Mouse (Mus musculus) embryonic facial prominence, embryonic 11.5 days (tissue): ENCODE results near the gene Mup20. TPM values are rescaled to one million over a fixed set of nuclear protein-coding genes. Genes with fewer than 3 reads are reported as not detected.
"Not testable (repeated sequence)": the region's sequence is repeated elsewhere in the genome, so short reads cannot be mapped to it uniquely, and the experiment has no call there.

ENCODE experiments used
- ATAC-seq: fragments of 200-750 bp; cut with Nextera tagmentation; replicated peaks from 2 replicates; pipeline ENCODE4 v1.8.0; 2017; ENCODE audit warnings: low read depth; ENCODE audit not compliant: insufficient number of reproducible peaks, low FRiP score, low TSS enrichment
- DNase-seq: peaks from one replicate; pipeline ENCODE4 v3.0.0-alpha.2; 2015; ENCODE audit warnings: low spot score
- H3K27ac ChIP-seq: fragments of 300-500 bp; sonication (generic); replicated peaks from 2 replicates; pipeline ENCODE4 v1.5.1; 2014; ENCODE audit warnings: mild to moderate bottlenecking, low read depth, low read length, control low read depth
- H3K27me3 ChIP-seq: fragments of 300-500 bp; sonication (generic); 2 replicates; pipeline ENCODE4 v1.6.1; 2014; ENCODE audit warnings: mild to moderate bottlenecking, low read length, moderate library complexity, mixed read lengths; ENCODE audit not compliant: control insufficient read depth, insufficient read depth
- H3K36me3 ChIP-seq: fragments of 300-500 bp; sonication (generic); replicated peaks from 2 replicates; pipeline ENCODE4 v1.6.1; 2014; ENCODE audit warnings: low read depth, mild to moderate bottlenecking, low read length, moderate library complexity, mixed read lengths; ENCODE audit not compliant: control insufficient read depth, insufficient read depth
- H3K4me1 ChIP-seq: fragments of 300-500 bp; sonication (generic); 2 replicates; pipeline ENCODE4 v1.6.1; 2014; ENCODE audit warnings: low read length, mixed read lengths; ENCODE audit not compliant: control insufficient read depth, insufficient read depth
- H3K4me2 ChIP-seq: fragments of 300-500 bp; sonication (generic); 2 replicates; pipeline ENCODE4 v1.6.1; 2014; ENCODE audit warnings: low read depth, mild to moderate bottlenecking, control low read depth, low read length, moderate library complexity
- H3K4me3 ChIP-seq: fragments of 300-500 bp; sonication (generic); 2 replicates; pipeline ENCODE4 v1.5.1; 2014; ENCODE audit warnings: low read depth, low read length, control low read depth
- H3K9ac ChIP-seq: fragments of 300-500 bp; sonication (generic); replicated peaks from 2 replicates; pipeline ENCODE4 v1.6.1; 2014; ENCODE audit warnings: mild to moderate bottlenecking, control low read depth, low read length
- H3K9me3 ChIP-seq: fragments of 300-500 bp; sonication (generic); replicated peaks from 2 replicates; pipeline ENCODE4 v1.6.1; 2016; ENCODE audit warnings: mild to moderate bottlenecking, low read length, inconsistent platforms, mixed read lengths; ENCODE audit not compliant: control insufficient read depth
- WGBS: fragments of 180-500 bp; shearing (Covaris S2); extraction: QIAGEN DNeasy Blood & Tissue Kit; methylation state at CpG from one replicate; pipeline ENCODE4 v1.1.7; 2014; 5-methylcytosine and 5-hydroxymethylcytosine counted together
- polyA plus RNA-seq: library from polyadenylated mRNA; unstranded; fragments of >200 nt; fragmentation: Nextera tagmentation; extraction: Ambion mirVana; gene quantifications from 2 replicates; pipeline ENCODE4 v1.2.1, GENCODE M21; 2014

Gene Mup20
- polyA plus RNA-seq, result not detected in 2 replicates

- not testable (repeated sequence) for H3K4me2 ChIP-seq, H3K9me3 ChIP-seq, H3K27ac ChIP-seq, H3K36me3 ChIP-seq, H3K27me3 ChIP-seq, ATAC-seq, H3K9ac ChIP-seq, DNase-seq, H3K4me1 ChIP-seq, H3K4me3 ChIP-seq
- 94% methylated on average over 2 of the region's 3 CpGs for WGBS
These were observed at the start of gene Mup20 for GRCm38 (mm10) chr4:62054058-62054457. Mup20 (minus strand) TSS chr4:62054158.

DNA sequence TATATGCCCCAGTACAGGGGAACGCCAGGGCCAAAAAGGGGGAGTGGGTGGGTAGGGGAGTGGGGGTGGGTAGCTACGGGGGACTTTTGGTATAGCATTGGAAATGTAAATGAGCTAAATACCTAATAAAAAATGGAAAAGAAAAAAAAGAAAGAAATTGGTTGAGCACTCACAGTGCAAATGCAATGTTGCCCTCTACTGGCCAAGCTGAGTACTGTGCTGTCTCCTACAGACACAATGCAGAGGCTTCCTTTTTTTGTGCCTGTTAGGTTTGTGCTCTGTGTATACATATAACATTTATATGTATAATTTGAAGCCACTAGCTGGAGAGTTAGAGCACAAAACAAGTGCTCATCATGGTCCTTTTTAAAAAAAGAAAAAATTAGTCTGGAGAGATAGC, 49.4 kb upstream of the Mup20 start:
- not testable (repeated sequence) for H3K27ac ChIP-seq, ATAC-seq, H3K4me3 ChIP-seq, H3K4me2 ChIP-seq, H3K36me3 ChIP-seq, H3K9ac ChIP-seq, H3K4me1 ChIP-seq, H3K27me3 ChIP-seq, H3K9me3 ChIP-seq
- peak; percentile 59 for DNase-seq
- 68% methylated on average over 2 of the region's 2 CpGs for WGBS

GRCm38 (mm10) chr4:62087953-62088352, 34.0 kb upstream of the Mup20 start:
- Histone ChIP-seq H3K36me3 (no peaks in the 10 kb centered on the region), H3K4me1 (no peaks in the 10 kb centered on the region), H3K9me3 (no peaks in the 10 kb centered on the region), H3K27ac (no peak overlapping the region), H3K4me2 (no peak overlapping the region), H3K9ac (no peak overlapping the region), H3K4me3 (no peak overlapping the region), H3K27me3 (no peaks in the 10 kb centered on the region)
- WGBS, result 93% methylated on average over 2 of the region's 2 CpGs
- ATAC-seq (no peak), DNase-seq (no peak)

- H3K4me3 ChIP-seq, result no peak within 1 kb of the TSS
- no peak within 1 kb of the TSS for H3K9ac ChIP-seq
- no peaks in the 10 kb centered on the region for H3K9me3 ChIP-seq
- H3K4me1 ChIP-seq, result no peaks in the 10 kb centered on the region
- no peaks in the 10 kb centered on the region for H3K36me3 ChIP-seq
- no peaks in the 10 kb centered on the region for H3K27me3 ChIP-seq
- ATAC-seq (no peak), DNase-seq (no peak)
- WGBS, result 82% methylated on average over 2 of the region's 2 CpGs
- H3K4me2 ChIP-seq, result no peak within 1 kb of the TSS
- H3K27ac ChIP-seq, result no peak within 1 kb of the TSS
These were observed 33.3 kb upstream of the Mup20 start, which contains the start of gene Mup3 for GRCm38 (mm10) chr4:62087241-62087640. Mup3 (minus strand) TSS chr4:62087342.

- Histone ChIP-seq H3K27me3 (no peaks in the 10 kb centered on the region), H3K4me1 (no peaks in the 10 kb centered on the region)
- ATAC-seq, result no peak
These were observed 28.8 kb upstream of the Mup20 start for GRCm38 (mm10) chr4:62082755-62083154.

DNA sequence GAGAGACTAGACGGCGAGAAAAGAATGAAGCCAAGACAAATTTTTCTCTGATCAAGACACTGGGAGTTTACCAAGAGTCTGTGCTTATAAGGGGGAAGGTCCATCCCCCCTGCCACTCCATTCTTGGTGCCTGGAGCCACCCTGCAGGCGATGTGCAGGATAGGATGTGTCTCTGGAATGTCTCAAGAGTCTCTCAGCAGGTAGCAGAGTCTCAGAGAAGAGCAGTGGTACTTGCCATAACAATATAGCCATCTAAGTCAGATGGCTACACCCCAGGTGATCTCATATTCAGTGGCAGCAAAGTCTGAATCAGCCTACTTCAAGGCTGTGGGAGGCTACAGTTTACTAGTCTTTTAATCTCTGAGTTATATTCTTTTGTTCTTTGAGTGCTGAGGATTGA, 21.2 kb upstream of the Mup20 start:
- H3K4me1 ChIP-seq, result no peaks in the 10 kb centered on the region
- DNase-seq (no peak), ATAC-seq (no peak)
- no peaks in the 10 kb centered on the region for H3K27me3 ChIP-seq
- no peak overlapping the region for H3K9ac ChIP-seq
- H3K4me3 ChIP-seq, result no peak overlapping the region
- H3K36me3 ChIP-seq, result no peaks in the 10 kb centered on the region
- H3K27ac ChIP-seq, result no peak overlapping the region
- H3K4me2 ChIP-seq, result no peak overlapping the region
- WGBS, result 64% methylated on average over 3 of the region's 3 CpGs
- no peaks in the 10 kb centered on the region for H3K9me3 ChIP-seq

More at GRCm38 (mm10) chr4:62082755-62083154, 28.8 kb upstream of the Mup20 start:
- Histone ChIP-seq H3K9me3 (no peaks in the 10 kb centered on the region), H3K27ac (no peak overlapping the region), H3K4me2 (no peak overlapping the region), H3K36me3 (no peaks in the 10 kb centered on the region), H3K4me3 (no peak overlapping the region), H3K9ac (no peak overlapping the region)
- no peak for DNase-seq

GRCm38 (mm10) chr4:62054780-62055179, 822 bp upstream of the Mup20 start:
- H3K27me3 ChIP-seq, H3K27ac ChIP-seq, H3K36me3 ChIP-seq, ATAC-seq, H3K4me2 ChIP-seq, H3K4me1 ChIP-seq, H3K9me3 ChIP-seq, H3K4me3 ChIP-seq, DNase-seq, H3K9ac ChIP-seq: not testable (repeated sequence)
- WGBS, result 87% methylated on average over 2 of the region's 2 CpGs

DNA sequence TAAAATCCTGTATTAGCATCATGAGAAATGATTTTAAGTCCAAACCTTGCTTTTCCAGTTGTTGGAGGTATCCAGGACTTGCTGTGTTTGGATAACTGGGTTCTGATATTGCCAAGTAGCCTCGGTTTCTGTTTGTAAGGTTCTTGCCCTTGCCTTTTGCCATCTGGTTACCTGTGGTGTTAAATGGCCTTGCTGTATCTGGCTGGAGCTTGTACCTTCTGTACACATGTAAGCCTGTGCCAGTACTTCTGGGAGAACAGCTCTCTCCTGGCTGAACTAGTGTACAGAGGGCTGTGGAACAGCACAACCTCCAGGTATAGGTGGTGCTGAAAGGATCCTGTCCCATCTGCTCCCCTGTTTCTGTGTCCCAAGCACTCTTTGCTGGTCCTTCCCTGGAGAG, 27.7 kb downstream of the Mup20 start:
- no peaks in the 10 kb centered on the region for H3K27me3 ChIP-seq
- 83% methylated on average over 1 of the region's 1 CpGs for WGBS
- no peak overlapping the region for H3K4me2 ChIP-seq
- H3K36me3 ChIP-seq, result no peaks in the 10 kb centered on the region
- H3K9me3 ChIP-seq, result no peaks in the 10 kb centered on the region
- ATAC-seq (no peak), DNase-seq (no peak)
- no peak overlapping the region for H3K27ac ChIP-seq
- H3K4me1 ChIP-seq, result no peaks in the 10 kb centered on the region
- H3K4me3 ChIP-seq, result no peak overlapping the region
- no peak overlapping the region for H3K9ac ChIP-seq
